ENCODE assay signal across 8 mouse cellular contexts in genomic region chr10:62601053-62601791, GRCm38 (mm10). TPM values are rescaled to one million over a fixed set of nuclear protein-coding genes. Genes with fewer than 3 reads are reported as not detected.
A peak's percentile ranks its signal among the peaks of the same experiment; 100 is the strongest.
DNase-seq lines count a peak whose midpoint lies in the region; ATAC-seq lines count a peak whose summit lies in the region.

No protein-coding gene starts in this region.

- DNase-seq in retina, embryonic 14.5 days (ENCODE audit: low spot score): peak; percentile 14
- DNase-seq in retina, postnatal 1 day: no peak
- DNase-seq in midbrain, embryonic 11.5 days (ENCODE audit: low spot score, missing footprints): peak; percentile 90
- no peak for DNase-seq in cerebellum, adult 18-20 months
- DNase-seq in gastrocnemius, adult 8-10 months (ENCODE audit: low spot score in 2 of 2): no peak
- DNase-seq in yolk sac, embryonic 10.5 days (ENCODE audit: low spot score): no peak

- no peaks in the 10 kb centered on the region for H3K9me3 ChIP-seq in hindbrain, embryonic 12.5 days (replicated peaks)
- no peaks in the 10 kb centered on the region for H3K9me3 ChIP-seq in midbrain, embryonic 11.5 days (ENCODE audit: control insufficient read depth, low read length)

- peak overlapping the region; percentile 71 for H3K9ac ChIP-seq in hindbrain, embryonic 12.5 days
- peak overlapping the region; percentile 78 for H3K9ac ChIP-seq in midbrain, embryonic 11.5 days (ENCODE audit: low read length)

- peak overlapping the region; percentile 93 for H3K4me3 ChIP-seq in brown adipose tissue, adult 24 weeks (ENCODE audit: insufficient read depth, low read depth, low read length)
- peak overlapping the region; percentile 78 for H3K4me3 ChIP-seq in hindbrain, embryonic 12.5 days
- peak overlapping the region; percentile 70 for H3K4me3 ChIP-seq in midbrain, embryonic 11.5 days (ENCODE audit: low read depth, low read length)

- 12% methylated on average over 20 of the region's 20 CpGs for WGBS in hindbrain, embryonic 12.5 days
- WGBS in midbrain, embryonic 11.5 days: 13% methylated on average over 20 of the region's 20 CpGs

- peak overlapping the region; percentile 96 for H3K4me2 ChIP-seq in hindbrain, embryonic 12.5 days (replicated peaks)
- peak overlapping the region; percentile 98 for H3K4me2 ChIP-seq in midbrain, embryonic 11.5 days

- H3K4me1 ChIP-seq in brown adipose tissue, adult 24 weeks (ENCODE audit: control insufficient read depth, insufficient read depth, insufficient read length, low read length): peaks cover 2% of the 10 kb centered on the region; the same call in 1 of the 2 replicates
- peaks cover 15% of the 10 kb centered on the region for H3K4me1 ChIP-seq in hindbrain, embryonic 12.5 days
- 0 out of 2 replicates have a peak, but pooled peaks cover 5% of the 10 kb centered on the region for H3K4me1 ChIP-seq in midbrain, embryonic 11.5 days (ENCODE audit: control insufficient read depth, insufficient read depth, low read length)

- peaks cover 18% of the 10 kb centered on the region for H3K36me3 ChIP-seq in hindbrain, embryonic 12.5 days
- peaks cover 7% of the 10 kb centered on the region; the same call in 1 of the 2 replicates for H3K36me3 ChIP-seq in midbrain, embryonic 11.5 days (ENCODE audit: control insufficient read depth, insufficient read depth, low read length)

- no peaks in the 10 kb centered on the region for H3K27me3 ChIP-seq in hindbrain, embryonic 12.5 days
- H3K27me3 ChIP-seq in midbrain, embryonic 11.5 days (ENCODE audit: control insufficient read depth, insufficient read depth, low read length): no peaks in the 10 kb centered on the region

- no peak overlapping the region; the same call in 1 of the 2 replicates for H3K27ac ChIP-seq in brown adipose tissue, adult 24 weeks (replicated peaks; ENCODE audit: low read depth, low read length)
- H3K27ac ChIP-seq in hindbrain, embryonic 12.5 days: no peak overlapping the region
- no peak overlapping the region for H3K27ac ChIP-seq in midbrain, embryonic 11.5 days (ENCODE audit: low read depth, low read length)

- no peak for ATAC-seq in hindbrain, embryonic 12.5 days (ENCODE audit: low FRiP score)
- no peak for ATAC-seq in midbrain, embryonic 11.5 days (ENCODE audit: low FRiP score)

RNA-seq across cellular contexts. Expression of gene Ddx21, which starts 0.9 kb away (rescaled TPM):
- 18.9 TPM in 2 replicates for polyA plus RNA-seq in brown adipose tissue, adult 24 weeks (2012; ENCODE audit: insufficient read depth, insufficient read length, missing spikeins)
- polyA plus RNA-seq in hindbrain, embryonic 12.5 days (2016; fragmentation: Nextera tagmentation; extraction: Ambion mirVana): 25.3 TPM in 2 replicates
- polyA plus RNA-seq in midbrain, embryonic 11.5 days (2014; fragmentation: Nextera tagmentation; extraction: Ambion mirVana): 37.5 and 39.2 TPM in 2 replicates
- total RNA-seq in gastrocnemius, adult 8-10 months (2022): 10 to 100 TPM; 28.1 to 37.7 (median 31.0) TPM

RNA-seq across cellular contexts. Expression of gene Kif1bp, which starts 23.0 kb away (rescaled TPM):
- polyA plus RNA-seq in brown adipose tissue, adult 24 weeks (2012; ENCODE audit: insufficient read depth, insufficient read length, missing spikeins): 23.4 and 26.4 TPM in 2 replicates
- polyA plus RNA-seq in hindbrain, embryonic 12.5 days (2016; fragmentation: Nextera tagmentation; extraction: Ambion mirVana): 74.3 and 74.7 TPM in 2 replicates
- polyA plus RNA-seq in midbrain, embryonic 11.5 days (2014; fragmentation: Nextera tagmentation; extraction: Ambion mirVana): 56.2 and 61.1 TPM in 2 replicates
- 10 to 100 TPM; 26.1 to 30.2 (median 28.2) TPM for total RNA-seq in gastrocnemius, adult 8-10 months (2022)

RNA-seq across cellular contexts. Expression of gene Ddx50, which starts 49.8 kb away (rescaled TPM):
- 79.1 and 95.4 TPM in 2 replicates for polyA plus RNA-seq in brown adipose tissue, adult 24 weeks (2012; ENCODE audit: insufficient read depth, insufficient read length, missing spikeins)
- polyA plus RNA-seq in hindbrain, embryonic 12.5 days (2016; fragmentation: Nextera tagmentation; extraction: Ambion mirVana): 130 and 135 TPM in 2 replicates
- 127 and 143 TPM in 2 replicates for polyA plus RNA-seq in midbrain, embryonic 11.5 days (2014; fragmentation: Nextera tagmentation; extraction: Ambion mirVana)
- total RNA-seq in gastrocnemius, adult 8-10 months (2022): 10 to 100 TPM; 40.1 to 51.0 (median 49.8) TPM

Comparison
In these comparisons a context has a peak if more than half of its experiments do, and no peak if none do; other contexts are left out.
1. DNase-seq: peak in retina, embryonic 14.5 days (single experiment) and midbrain, embryonic 11.5 days (single experiment); none in retina, postnatal 1 day (single experiment), cerebellum, adult 18-20 months (0 of 2), gastrocnemius, adult 8-10 months (0 of 2) and yolk sac, embryonic 10.5 days (single experiment).
2. Peak in every context shown above with its lines, with median percentiles within 50 percentile points of each other: H3K4me3 ChIP-seq.